Mouse (Mus musculus) heart, postnatal 0 days (tissue): ENCODE measurements around the gene Erbb2. TPM values are rescaled to one million over a fixed set of nuclear protein-coding genes. Genes with fewer than 3 reads are reported as not detected.

Experiments used
- ATAC-seq: fragments of 200-750 bp; cut with Nextera tagmentation; 2 replicates; pipeline ENCODE4 v1.8.0; 2017; ENCODE audit warnings: low read depth, moderate number of reproducible peaks, moderate library complexity; ENCODE audit not compliant: insufficient read depth
- DNase-seq: peaks from one replicate; pipeline ENCODE4 v3.0.0-alpha.2; 2016; ENCODE audit warnings: low spot score
- H3K27ac ChIP-seq: fragments of 300-500 bp; sonication (generic); 2 replicates; pipeline ENCODE4 v1.5.1; 2014; ENCODE audit warnings: low read depth, mild to moderate bottlenecking
- H3K27me3 ChIP-seq: fragments of 300-500 bp; sonication (generic); 2 replicates; pipeline ENCODE4 v1.6.1; 2014; ENCODE audit warnings: low read length, mixed read lengths; ENCODE audit not compliant: control insufficient read depth, insufficient read depth
- H3K36me3 ChIP-seq: fragments of 300-500 bp; sonication (generic); replicated peaks from 2 replicates; pipeline ENCODE4 v1.6.1; 2014; ENCODE audit warnings: low read length, mixed read lengths; ENCODE audit not compliant: control insufficient read depth, insufficient read depth
- H3K4me1 ChIP-seq: fragments of 300-500 bp; sonication (generic); 2 replicates; pipeline ENCODE4 v1.6.1; 2014; ENCODE audit warnings: antibody characterized with exemption; ENCODE audit not compliant: control insufficient read depth, insufficient read depth
- H3K4me2 ChIP-seq: fragments of 300-500 bp; sonication (generic); 2 replicates; pipeline ENCODE4 v1.6.1; 2014; ENCODE audit warnings: low read depth, mild to moderate bottlenecking, low read length, moderate library complexity
- H3K4me3 ChIP-seq: fragments of 300-500 bp; sonication (generic); 2 replicates; pipeline ENCODE4 v1.5.1; 2014; ENCODE audit warnings: low read depth, low read length
- H3K9ac ChIP-seq: fragments of 300-500 bp; sonication (generic); replicated peaks from 2 replicates; pipeline ENCODE4 v1.6.1; 2014; ENCODE audit warnings: low read depth, low read length, mixed read lengths
- H3K9me3 ChIP-seq: fragments of 300-500 bp; sonication (generic); replicated peaks from 2 replicates; pipeline ENCODE4 v1.6.1; 2016; ENCODE audit warnings: low read length; ENCODE audit not compliant: control insufficient read depth
- CTCF ChIP-seq: IDR thresholded peaks from 2 replicates; pipeline ENCODE4 v1.5.1; 2016; ENCODE audit warnings: antibody characterized with exemption, control low read depth, low read depth
- EP300 ChIP-seq: IDR thresholded peaks from 2 replicates; pipeline ENCODE4 v1.6.1; 2016; ENCODE audit warnings: antibody characterized with exemption, low read depth
- WGBS: fragments of 180-500 bp; shearing (Covaris S2); extraction: QIAGEN DNeasy Blood & Tissue Kit; methylation state at CpG from one replicate; pipeline ENCODE4 v1.1.7; 2014; 5-methylcytosine and 5-hydroxymethylcytosine counted together
- polyA plus RNA-seq: library from polyadenylated mRNA; unstranded; fragments of >200 nt; fragmentation: Nextera tagmentation; extraction: Ambion mirVana; gene quantifications from 2 replicates; pipeline ENCODE4 v1.2.1, GENCODE M21; 2015
- total RNA-seq: library from RNA; depleted of rRNA; stranded (reverse); fragments of >200 nt; gene quantifications from 2 replicates; pipeline ENCODE4 v1.2.3, GENCODE M21; 2014; ENCODE audit warnings: low replicate concordance

Gene Erbb2
- total and polyA plus RNA-seq, 2 experiments from 2014 or later = 15.5 to 23.2 TPM

DNA sequence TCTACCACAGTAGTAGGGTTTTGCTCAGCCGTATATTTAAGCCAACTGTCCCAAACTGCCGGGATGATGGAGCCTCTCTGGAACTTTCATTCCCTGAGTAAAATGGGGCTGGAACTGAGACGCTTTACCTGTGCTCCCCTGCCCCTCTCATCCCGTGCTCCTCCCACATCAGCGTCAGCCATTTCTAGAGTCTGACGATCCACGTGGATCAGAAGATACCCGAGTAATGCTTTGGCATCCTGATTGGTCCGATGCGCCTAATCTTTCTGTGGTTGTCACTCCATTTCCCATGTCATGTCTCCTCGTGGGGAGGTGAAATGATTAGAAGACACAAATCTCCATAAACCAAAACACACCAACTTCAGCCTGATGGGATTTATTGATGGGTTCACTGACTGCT lies 62.7 kb downstream of the Erbb2 start:
- ATAC-seq (no peak), DNase-seq (no peak)
- no peaks in the 10 kb centered on the region for H3K36me3 ChIP-seq
- no peaks in the 10 kb centered on the region for H3K9me3 ChIP-seq
- no peaks in the 10 kb centered on the region for H3K4me1 ChIP-seq
- WGBS = 85% methylated on average over 11 of the region's 11 CpGs
- H3K27ac ChIP-seq = no peak overlapping the region
- no peak overlapping the region for H3K9ac ChIP-seq
- H3K4me3 ChIP-seq = no peak overlapping the region
- no peaks in the 10 kb centered on the region for H3K27me3 ChIP-seq
- no peak overlapping the region for H3K4me2 ChIP-seq
- no peak for TF ChIP-seq CTCF

DNA sequence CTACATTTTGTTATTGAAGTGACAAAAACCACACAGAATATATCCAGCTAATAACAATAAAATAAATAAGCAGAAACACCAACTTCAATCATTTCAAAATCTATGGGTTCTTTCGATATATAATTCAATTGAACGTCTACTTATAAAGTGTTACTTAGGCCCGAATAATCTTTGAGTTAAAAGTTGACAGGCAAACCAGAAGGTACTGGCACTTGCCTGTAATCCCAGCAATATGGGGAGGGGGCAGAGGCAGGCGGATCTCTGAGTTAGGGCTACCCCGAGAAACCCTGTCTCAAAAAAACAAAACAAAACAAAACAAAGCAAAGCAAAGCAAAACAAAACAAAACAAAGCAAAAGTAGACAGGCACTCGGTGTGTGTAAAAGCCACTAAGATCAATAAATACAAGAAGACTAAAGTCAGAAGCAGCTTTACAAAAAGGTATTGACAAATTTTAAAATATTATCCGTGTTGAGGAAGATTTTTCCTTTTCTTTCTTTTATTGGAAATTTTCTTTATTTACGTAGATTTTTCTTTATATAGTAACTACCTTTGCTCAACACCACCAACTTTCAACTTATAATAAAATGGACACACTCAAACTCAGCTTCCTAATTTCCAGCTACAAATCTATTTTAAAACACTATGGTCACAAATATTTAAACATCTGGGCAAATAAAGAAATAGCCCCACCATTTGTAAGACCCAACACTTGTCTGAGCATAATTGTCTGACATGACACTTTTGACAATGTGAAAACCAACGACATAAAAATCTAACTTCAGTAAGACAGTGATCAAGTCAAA lies 63.6 kb downstream of the Erbb2 start:
- DNase-seq = no peak
- Histone ChIP-seq H3K27ac (no peak overlapping the region), H3K4me2 (no peak overlapping the region), H3K27me3 (no peaks in the 10 kb centered on the region), H3K4me1 (0 out of 2 replicates have a peak, but pooled peaks cover 3% of the 10 kb centered on the region), H3K9ac (no peak overlapping the region), H3K36me3 (no peaks in the 10 kb centered on the region), H3K9me3 (no peaks in the 10 kb centered on the region), H3K4me3 (no peak overlapping the region)
- 83% methylated on average over 9 of the region's 9 CpGs for WGBS
- TF ChIP-seq EP300 (no peak), CTCF (no peak)
- ATAC-seq = no peak

DNA sequence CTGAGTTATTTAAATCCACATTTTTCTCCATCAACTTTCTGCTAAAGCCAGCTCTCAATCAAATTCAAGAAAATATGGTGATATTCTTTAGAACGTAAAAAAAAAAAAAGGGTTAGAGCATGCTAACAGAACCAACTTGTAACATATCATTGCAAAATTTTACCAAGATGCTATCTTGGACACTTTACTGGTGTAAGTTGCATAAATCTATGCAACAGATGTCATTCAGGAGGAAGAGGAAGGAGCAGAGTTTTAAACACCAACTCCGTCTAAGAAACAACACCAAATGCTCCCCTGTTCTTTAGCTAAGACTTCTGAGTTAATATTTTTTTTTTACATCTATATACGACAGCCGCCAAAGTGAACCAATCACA lies 64.2 kb downstream of the Erbb2 start:
- Histone ChIP-seq H3K9ac (no peak overlapping the region), H3K27me3 (no peaks in the 10 kb centered on the region), H3K36me3 (no peaks in the 10 kb centered on the region), H3K4me3 (no peak overlapping the region), H3K4me1 (0 out of 2 replicates have a peak, but pooled peaks cover 3% of the 10 kb centered on the region), H3K9me3 (no peaks in the 10 kb centered on the region), H3K27ac (no peak overlapping the region), H3K4me2 (no peak overlapping the region)
- DNase-seq (no peak), ATAC-seq (no peak)
- 60% methylated on average over 4 of the region's 4 CpGs for WGBS
- no peak for TF ChIP-seq EP300
- TF ChIP-seq CTCF = no peak

DNA sequence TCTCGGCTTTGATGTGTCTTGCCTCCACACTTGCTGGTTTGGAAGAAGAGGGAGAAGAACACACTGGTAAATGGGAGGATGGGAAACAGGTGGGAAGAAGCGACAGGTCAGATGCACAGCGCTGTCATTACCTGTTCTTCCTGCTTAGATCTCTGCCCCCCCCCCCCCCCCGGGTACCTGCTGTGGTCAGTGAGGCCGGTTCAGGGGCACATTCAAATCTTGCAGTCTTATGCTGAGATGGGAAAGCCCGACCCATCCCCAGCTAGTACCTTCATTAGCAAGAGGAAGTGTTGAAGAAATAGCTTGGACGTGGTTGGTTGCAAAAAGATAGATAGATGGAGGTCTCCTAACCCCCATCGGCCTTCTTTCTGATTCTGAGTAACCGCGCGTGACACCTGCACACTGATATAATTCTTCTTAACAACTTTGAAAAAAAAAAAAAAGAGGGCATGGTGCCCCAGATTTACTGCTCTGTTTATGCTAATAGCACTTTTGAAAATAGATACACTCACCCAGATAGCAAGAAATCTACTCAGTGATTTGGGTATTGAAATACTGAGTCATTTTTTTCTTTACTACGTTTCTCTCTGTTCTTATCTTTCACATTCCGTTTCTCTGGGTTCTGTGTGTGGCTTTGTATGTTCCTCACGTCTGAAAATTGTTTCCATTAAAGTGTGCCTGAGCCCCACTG lies 64.9 kb downstream of the Erbb2 start:
- H3K27ac ChIP-seq = no peak overlapping the region
- no peak overlapping the region for H3K9ac ChIP-seq
- H3K4me2 ChIP-seq = no peak overlapping the region; the same call in 1 of the 2 replicates
- no peaks in the 10 kb centered on the region for H3K9me3 ChIP-seq
- 0 out of 2 replicates have a peak, but pooled peaks cover 3% of the 10 kb centered on the region for H3K4me1 ChIP-seq
- WGBS = 52% methylated on average over 14 of the region's 14 CpGs
- no peak for ATAC-seq
- no peaks in the 10 kb centered on the region for H3K36me3 ChIP-seq
- no peaks in the 10 kb centered on the region for H3K27me3 ChIP-seq
- TF ChIP-seq EP300 = no peak
- no peak for TF ChIP-seq CTCF
- no peak for DNase-seq
- no peak overlapping the region for H3K4me3 ChIP-seq

DNA sequence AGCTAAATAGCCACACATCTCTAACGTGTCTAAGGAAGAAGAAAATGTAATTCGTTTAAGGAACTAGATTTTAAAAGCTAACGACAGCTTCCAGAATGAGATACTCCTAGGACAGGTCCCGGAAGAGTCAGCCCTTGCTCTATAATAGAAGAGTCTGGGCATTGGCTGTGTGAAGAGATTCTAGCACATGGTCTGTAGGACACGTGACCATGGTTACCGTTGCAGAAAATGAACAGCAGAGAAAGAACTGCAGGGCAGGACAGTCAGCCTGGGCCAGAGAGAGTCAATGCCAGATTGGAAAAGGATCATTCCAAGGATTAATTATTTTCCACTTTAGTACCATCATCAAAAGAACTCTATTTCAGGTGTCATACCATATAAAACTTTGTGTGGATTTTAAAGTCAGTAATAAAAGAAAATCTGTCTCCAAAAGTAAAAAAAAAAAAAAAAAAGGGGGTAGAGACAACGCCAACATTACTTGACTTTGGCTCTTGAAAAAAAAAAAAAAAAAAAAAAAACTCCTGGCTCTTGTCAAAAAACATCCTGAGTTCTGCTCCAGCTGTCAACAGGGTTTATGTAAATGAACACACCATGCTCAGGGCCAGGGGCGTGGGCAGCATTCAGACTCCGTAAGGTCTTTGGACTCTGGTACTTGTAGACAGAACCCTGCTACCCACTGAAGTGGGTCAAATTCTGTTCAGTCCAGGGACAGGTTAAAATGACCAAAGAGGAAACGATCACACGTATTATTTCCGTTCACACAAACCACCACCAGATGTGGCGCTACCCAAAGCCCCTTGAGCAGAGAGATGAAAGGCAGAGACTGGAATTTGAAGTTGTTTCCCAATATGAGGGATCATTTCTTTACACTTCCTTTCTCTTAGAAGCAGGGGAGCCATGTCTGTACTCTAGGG lies 67.0 kb downstream of the Erbb2 start:
- H3K9me3 ChIP-seq = no peaks in the 10 kb centered on the region
- ATAC-seq = no peak
- H3K4me3 ChIP-seq = no peak overlapping the region

More for the DNA sequence above, 67.0 kb downstream of the Erbb2 start:
- H3K4me2 ChIP-seq = no peak overlapping the region
- no peaks in the 10 kb centered on the region for H3K36me3 ChIP-seq
- WGBS = 63% methylated on average over 13 of the region's 13 CpGs
- H3K4me1 ChIP-seq = 0 out of 2 replicates have a peak, but pooled peaks cover 3% of the 10 kb centered on the region
- no peak overlapping the region for H3K27ac ChIP-seq
- H3K27me3 ChIP-seq = no peaks in the 10 kb centered on the region
- DNase-seq = no peak
- TF ChIP-seq CTCF (no peak), EP300 (no peak)
- H3K9ac ChIP-seq = no peak overlapping the region
